Mouse (Mus musculus): ENCODE measurements around the gene Slc39a9.

GRCm38 (mm10) chr12:80720507-80720906 is 76.8 kb downstream of the Slc39a9 start:
- TF ChIP-seq CTCF (IDR thresholded peaks at IDR 0.05; ENCODE audit: low read depth) (no peak), EP300 (IDR thresholded peaks at IDR 0.05; ENCODE audit: low read depth) (no peak)
